Mouse (Mus musculus): ENCODE measurements around the gene Elof1.

DNA sequence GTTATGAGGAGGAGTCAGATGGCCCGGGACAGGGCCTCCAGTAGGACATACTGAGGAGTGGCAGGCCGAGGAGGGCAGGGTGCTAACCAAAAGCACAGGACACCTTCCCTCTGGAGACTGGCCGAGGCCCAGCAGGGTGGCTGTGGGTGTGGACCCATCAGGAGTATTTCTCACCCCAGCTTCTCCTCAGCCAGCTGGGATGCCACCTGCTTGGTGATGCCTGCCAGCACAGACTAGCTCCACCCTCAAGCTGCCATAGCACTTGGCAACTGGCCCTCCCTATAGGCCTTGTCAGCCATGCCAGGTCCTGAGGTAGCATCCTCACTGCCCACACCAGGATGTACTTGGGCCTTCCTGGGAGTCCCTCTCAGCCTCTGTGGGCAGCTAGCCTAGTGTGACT, 52.6 kb downstream of the Elof1 start:
- TF ChIP-seq CTCF (IDR thresholded peaks at IDR 0.05; ENCODE audit: low read depth, low read length), result no peak
- no peak for TF ChIP-seq TAL1 (conservative IDR thresholded peaks at IDR 0.05; ENCODE audit: low read depth, low read length)
- TF ChIP-seq GATA1 (IDR thresholded peaks at IDR 0.05; ENCODE audit: borderline replicate concordance, low read length), result no peak

All from G1E (cell line).